Mouse (Mus musculus) neural tube, embryonic 14.5 days (tissue): ENCODE measurements around the gene Ppara. TPM values are rescaled to one million over a fixed set of nuclear protein-coding genes. Genes with fewer than 3 reads are reported as not detected.

Experiments
- ATAC-seq: fragments of 200-750 bp; cut with Nextera tagmentation; 2 replicates; pipeline ENCODE4 v1.8.0; 2017; ENCODE audit warnings: low read depth, mild to moderate bottlenecking, moderate TSS enrichment, moderate library complexity
- H3K27ac ChIP-seq: fragments of 300-500 bp; sonication (generic); 2 replicates; pipeline ENCODE4 v1.5.1; 2014; ENCODE audit warnings: low read depth, mild to moderate bottlenecking, control low read depth, low read length, moderate library complexity, mixed read lengths
- H3K27me3 ChIP-seq: fragments of 300-500 bp; sonication (generic); 2 replicates; pipeline ENCODE4 v1.6.1; 2014; ENCODE audit warnings: low read length; ENCODE audit not compliant: control insufficient read depth, insufficient read depth
- H3K36me3 ChIP-seq: fragments of 300-500 bp; sonication (generic); 2 replicates; pipeline ENCODE4 v1.6.1; 2014; ENCODE audit warnings: low read length, mixed read lengths; ENCODE audit not compliant: control insufficient read depth, insufficient read depth
- H3K4me1 ChIP-seq: fragments of 300-500 bp; sonication (generic); 2 replicates; pipeline ENCODE4 v1.6.1; 2014; ENCODE audit warnings: low read length; ENCODE audit not compliant: control insufficient read depth, insufficient read depth
- H3K4me2 ChIP-seq: fragments of 300-500 bp; sonication (generic); 2 replicates; pipeline ENCODE4 v1.6.1; 2014; ENCODE audit warnings: mild to moderate bottlenecking, low read depth, low read length, control low read depth
- H3K4me3 ChIP-seq: fragments of 300-500 bp; sonication (generic); 2 replicates; pipeline ENCODE4 v1.5.1; 2014; ENCODE audit warnings: low read depth, low read length, control low read depth, mixed read lengths
- H3K9ac ChIP-seq: fragments of 300-500 bp; sonication (generic); replicated peaks from 2 replicates; pipeline ENCODE4 v1.6.1; 2014; ENCODE audit warnings: low read depth, mild to moderate bottlenecking, control low read depth, low read length, mixed read lengths
- H3K9me3 ChIP-seq: fragments of 300-500 bp; sonication (generic); 2 replicates; pipeline ENCODE4 v1.6.1; 2016; ENCODE audit warnings: low read length; ENCODE audit not compliant: control insufficient read depth
- WGBS: fragments of 180-500 bp; shearing (Covaris S2); extraction: QIAGEN DNeasy Blood & Tissue Kit; methylation state at CpG from one replicate; pipeline ENCODE4 v1.1.7; 2014; 5-methylcytosine and 5-hydroxymethylcytosine counted together
- polyA plus RNA-seq: library from polyadenylated mRNA; unstranded; fragments of >200 nt; fragmentation: Nextera tagmentation; extraction: Ambion mirVana; gene quantifications from 2 replicates; pipeline ENCODE4 v1.2.1, GENCODE M21; 2014

The Ppara gene
- polyA plus RNA-seq, 1 experiment from 2014 or later, result 0.75 TPM

DNA sequence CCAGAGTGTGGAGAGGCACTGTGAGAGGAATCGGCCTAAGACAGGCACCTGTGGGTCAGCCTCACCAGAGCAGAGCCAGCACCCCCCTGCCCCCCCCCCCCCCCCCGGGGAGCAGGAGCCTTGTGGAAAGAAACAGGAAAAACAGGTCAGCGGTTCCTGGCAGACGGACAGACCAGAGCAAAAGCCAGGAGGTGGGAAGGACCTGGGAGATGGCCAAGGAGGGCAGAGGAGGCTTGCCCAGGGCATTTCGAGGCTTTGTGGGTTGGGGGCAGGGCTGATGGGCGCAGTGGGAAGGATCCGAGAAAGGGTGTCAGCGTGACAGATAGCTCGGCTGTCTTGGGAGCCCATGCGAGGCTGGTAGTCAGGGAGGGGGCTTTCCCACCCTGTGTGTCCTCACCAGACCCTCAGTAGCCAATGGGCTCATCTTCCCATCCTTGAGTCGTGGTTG is 31.6 kb upstream of the Ppara start:
- ATAC-seq, result peak; percentile 60; the same call in 1 of the 2 replicates
- Histone ChIP-seq H3K27ac (peak overlapping the region; percentile 62; the same call in 1 of the 2 replicates), H3K4me3 (no peak overlapping the region), H3K4me1 (peaks cover 10% of the 10 kb centered on the region; the same call in 1 of the 2 replicates), H3K36me3 (peaks cover 69% of the 10 kb centered on the region), H3K9me3 (no peaks in the 10 kb centered on the region), H3K9ac (no peak overlapping the region), H3K4me2 (no peak overlapping the region), H3K27me3 (no peaks in the 10 kb centered on the region)
- 51% methylated on average over 11 of the region's 11 CpGs for WGBS

DNA sequence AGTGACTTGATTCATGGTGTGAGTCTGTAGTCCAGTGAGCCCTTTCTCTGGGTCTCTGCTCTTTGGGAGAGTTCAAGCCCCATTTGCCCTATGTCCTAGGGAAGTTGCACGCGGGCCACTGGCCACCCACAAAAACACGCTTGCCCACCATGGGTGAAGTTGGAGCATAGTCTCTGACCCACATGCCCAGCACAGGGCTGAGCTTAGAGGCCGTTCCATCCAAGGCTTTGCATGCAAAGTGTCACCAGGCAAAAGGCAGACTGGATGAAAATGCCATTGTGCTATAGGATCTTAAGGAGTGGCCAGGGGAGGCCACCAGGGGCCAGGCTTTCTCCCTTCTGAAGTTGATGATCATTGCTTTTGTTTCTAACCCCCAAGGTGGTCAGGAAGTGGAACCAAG is 30.9 kb upstream of the Ppara start:
- Histone ChIP-seq H3K4me1 (peaks cover 10% of the 10 kb centered on the region; the same call in 1 of the 2 replicates), H3K4me3 (no peak overlapping the region), H3K27ac (peak overlapping the region; percentile 55; the same call in 1 of the 2 replicates), H3K9ac (no peak overlapping the region), H3K36me3 (peaks cover 65% of the 10 kb centered on the region), H3K9me3 (no peaks in the 10 kb centered on the region), H3K27me3 (no peaks in the 10 kb centered on the region), H3K4me2 (no peak overlapping the region)
- 92% methylated on average over 4 of the region's 4 CpGs for WGBS
- no peak for ATAC-seq

DNA sequence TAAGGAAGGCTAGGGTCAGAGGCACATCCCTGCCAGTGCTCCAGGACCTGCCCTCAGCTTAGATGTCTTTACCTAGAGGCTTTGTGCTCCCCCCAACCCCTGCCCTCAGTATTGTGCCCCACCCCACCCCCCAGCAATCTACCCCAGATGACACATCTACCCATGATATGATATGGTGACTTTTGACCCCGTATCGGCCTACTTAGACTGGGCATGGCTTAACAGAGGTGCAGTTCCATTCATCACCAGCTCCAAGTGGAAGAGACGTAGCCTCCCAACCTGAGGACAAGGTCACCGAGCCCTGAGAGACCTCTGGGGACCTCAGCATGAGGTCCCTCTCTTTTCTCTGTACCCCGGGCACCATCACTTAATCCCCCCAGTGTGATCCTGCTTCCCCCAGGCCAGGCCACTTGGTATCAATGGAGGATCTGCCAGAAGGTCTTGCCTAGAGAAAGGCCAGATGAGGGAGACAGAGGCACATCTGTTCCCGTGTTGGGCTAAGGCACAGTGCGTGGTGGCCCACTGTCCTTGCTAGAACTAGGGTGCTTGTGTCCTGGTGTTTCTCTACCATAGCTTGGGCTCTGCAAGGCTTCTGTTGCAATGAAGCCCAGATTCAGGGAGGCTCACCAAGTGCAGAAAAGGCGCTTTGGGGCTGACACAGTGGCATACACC is 30.3 kb upstream of the Ppara start:
- Histone ChIP-seq H3K9ac (no peak overlapping the region), H3K4me1 (peaks cover 9% of the 10 kb centered on the region), H3K27ac (no peak overlapping the region; the same call in 1 of the 2 replicates), H3K4me3 (no peak overlapping the region), H3K9me3 (no peaks in the 10 kb centered on the region), H3K36me3 (peaks cover 59% of the 10 kb centered on the region), H3K27me3 (no peaks in the 10 kb centered on the region), H3K4me2 (no peak overlapping the region)
- no peak for ATAC-seq
- 85% methylated on average over 8 of the region's 8 CpGs for WGBS

DNA sequence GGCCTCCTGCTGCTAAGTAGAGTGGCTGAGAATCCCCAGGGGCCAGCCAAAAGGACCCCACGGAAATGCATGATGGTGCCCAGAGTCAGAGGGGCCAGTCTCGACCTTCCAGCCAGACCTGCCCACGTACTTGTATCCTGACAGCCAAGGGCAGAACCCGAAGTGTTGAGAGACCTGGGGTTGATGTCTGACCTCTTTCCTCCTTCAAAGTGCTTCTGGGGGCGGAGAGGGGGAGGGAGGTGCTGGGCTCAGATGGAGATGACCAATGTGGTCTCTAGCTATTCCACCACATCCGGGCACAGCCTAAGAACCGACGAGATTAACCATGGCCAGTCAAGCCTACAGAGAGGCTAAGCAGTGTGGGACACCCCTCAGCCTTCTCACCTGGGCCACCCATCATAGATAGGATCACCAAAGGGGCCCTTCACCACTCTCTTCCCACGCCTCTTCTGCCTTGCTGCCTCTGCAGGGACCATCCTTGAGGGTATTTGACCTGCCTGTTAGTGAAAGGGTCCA is 29.7 kb upstream of the Ppara start:
- H3K4me3 ChIP-seq, result no peak overlapping the region
- peaks cover 10% of the 10 kb centered on the region for H3K4me1 ChIP-seq
- 85% methylated on average over 9 of the region's 9 CpGs for WGBS
- 0 out of 2 replicates have a peak overlapping the region, but pooled peaks have one; percentile 16 for H3K27ac ChIP-seq
- no peaks in the 10 kb centered on the region for H3K27me3 ChIP-seq
- peaks cover 53% of the 10 kb centered on the region for H3K36me3 ChIP-seq
- no peak for ATAC-seq
- H3K9ac ChIP-seq, result no peak overlapping the region
- H3K9me3 ChIP-seq, result no peaks in the 10 kb centered on the region
- no peak overlapping the region for H3K4me2 ChIP-seq

DNA sequence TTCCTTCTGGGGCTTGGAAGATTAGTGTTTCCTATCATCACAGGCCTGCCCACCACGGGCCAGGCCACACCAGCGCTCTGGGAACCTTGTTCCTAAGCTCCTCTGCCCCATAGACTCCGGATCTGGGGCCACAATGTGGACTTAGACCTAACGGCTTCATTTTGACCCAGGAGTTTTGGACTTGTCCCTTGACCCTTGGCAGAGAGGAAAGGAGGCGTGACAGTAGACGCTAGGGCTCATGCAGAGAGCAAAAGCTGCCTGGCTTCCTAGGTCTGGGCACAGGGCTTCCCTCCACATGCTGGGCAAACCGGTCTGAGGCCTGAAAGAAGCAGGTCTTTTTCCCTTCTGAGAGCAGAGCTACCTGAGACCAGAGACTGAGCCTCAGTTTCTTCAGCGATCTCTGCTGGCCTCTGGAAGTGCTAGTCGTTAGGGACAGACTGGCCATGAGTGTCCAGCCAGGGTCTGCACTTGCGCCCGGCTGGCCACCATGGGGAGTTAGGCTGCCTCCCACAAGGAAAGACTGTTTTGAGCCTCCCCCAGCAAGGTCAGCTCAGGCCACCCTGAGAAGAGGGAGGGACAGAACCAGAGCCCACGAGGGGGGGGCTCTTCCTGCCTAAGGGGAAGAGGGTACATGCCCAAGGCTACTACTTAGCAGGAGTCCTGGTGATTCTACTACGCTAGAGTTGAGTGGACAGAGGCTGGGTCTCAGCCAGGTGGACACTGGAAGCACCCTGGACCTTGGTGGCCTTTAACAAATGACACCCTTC is 29.0 kb upstream of the Ppara start:
- no peak for ATAC-seq
- Histone ChIP-seq H3K36me3 (peaks cover 48% of the 10 kb centered on the region), H3K9me3 (no peaks in the 10 kb centered on the region), H3K4me3 (no peak overlapping the region), H3K27ac (0 out of 2 replicates have a peak overlapping the region, but pooled peaks have one; percentile 17), H3K4me1 (peaks cover 12% of the 10 kb centered on the region), H3K9ac (no peak overlapping the region), H3K4me2 (no peak overlapping the region), H3K27me3 (no peaks in the 10 kb centered on the region)
- WGBS, result 80% methylated on average over 13 of the region's 13 CpGs

DNA sequence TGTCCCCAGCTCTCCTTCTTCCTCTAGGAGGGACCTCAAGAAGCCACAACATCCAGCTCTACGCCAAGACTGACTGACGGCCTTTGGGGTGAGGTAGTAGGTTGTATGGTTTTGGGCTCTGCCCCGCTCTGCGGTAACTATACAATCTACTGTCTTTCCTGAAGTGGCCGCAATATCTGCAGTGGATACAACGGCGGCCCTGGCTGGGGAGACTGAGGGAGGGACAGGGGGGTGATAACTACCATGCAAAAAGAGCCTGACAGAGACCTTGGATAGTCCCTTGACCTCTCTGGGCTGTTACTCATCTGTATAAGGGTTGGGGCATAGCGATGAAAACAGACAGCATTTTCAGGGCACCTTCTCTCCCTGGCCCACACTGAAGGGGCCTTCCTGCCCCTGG is 28.3 kb upstream of the Ppara start:
- ATAC-seq, result no peak
- Histone ChIP-seq H3K4me1 (peaks cover 11% of the 10 kb centered on the region), H3K27me3 (no peaks in the 10 kb centered on the region), H3K4me2 (no peak overlapping the region), H3K9ac (no peak overlapping the region), H3K4me3 (no peak overlapping the region), H3K27ac (no peak overlapping the region), H3K9me3 (no peaks in the 10 kb centered on the region), H3K36me3 (peaks cover 46% of the 10 kb centered on the region)
- 94% methylated on average over 8 of the region's 8 CpGs for WGBS

DNA sequence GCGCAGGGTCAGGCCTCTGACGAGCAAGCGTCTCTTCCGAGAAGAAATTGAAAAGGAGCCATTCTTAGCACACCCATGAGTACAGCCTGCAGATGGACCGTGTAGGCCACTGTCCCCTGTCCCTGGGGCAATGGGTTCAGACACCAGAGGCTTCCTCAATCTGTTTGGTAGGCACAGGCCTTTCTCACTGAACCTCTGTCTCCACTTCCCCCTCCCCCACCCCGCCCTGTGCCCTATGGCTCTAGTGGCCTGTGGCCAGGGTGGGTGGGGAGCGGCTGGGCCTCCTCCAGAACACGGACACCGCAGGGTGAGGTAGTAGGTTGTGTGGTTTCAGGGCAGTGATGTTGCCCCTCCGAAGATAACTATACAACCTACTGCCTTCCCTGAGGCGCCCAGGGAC is 27.8 kb upstream of the Ppara start:
- Histone ChIP-seq H3K9ac (no peak overlapping the region), H3K9me3 (no peaks in the 10 kb centered on the region), H3K27ac (no peak overlapping the region), H3K36me3 (peaks cover 41% of the 10 kb centered on the region), H3K27me3 (no peaks in the 10 kb centered on the region), H3K4me3 (no peak overlapping the region), H3K4me1 (peaks cover 11% of the 10 kb centered on the region), H3K4me2 (no peak overlapping the region)
- 85% methylated on average over 11 of the region's 11 CpGs for WGBS
- no peak for ATAC-seq

DNA sequence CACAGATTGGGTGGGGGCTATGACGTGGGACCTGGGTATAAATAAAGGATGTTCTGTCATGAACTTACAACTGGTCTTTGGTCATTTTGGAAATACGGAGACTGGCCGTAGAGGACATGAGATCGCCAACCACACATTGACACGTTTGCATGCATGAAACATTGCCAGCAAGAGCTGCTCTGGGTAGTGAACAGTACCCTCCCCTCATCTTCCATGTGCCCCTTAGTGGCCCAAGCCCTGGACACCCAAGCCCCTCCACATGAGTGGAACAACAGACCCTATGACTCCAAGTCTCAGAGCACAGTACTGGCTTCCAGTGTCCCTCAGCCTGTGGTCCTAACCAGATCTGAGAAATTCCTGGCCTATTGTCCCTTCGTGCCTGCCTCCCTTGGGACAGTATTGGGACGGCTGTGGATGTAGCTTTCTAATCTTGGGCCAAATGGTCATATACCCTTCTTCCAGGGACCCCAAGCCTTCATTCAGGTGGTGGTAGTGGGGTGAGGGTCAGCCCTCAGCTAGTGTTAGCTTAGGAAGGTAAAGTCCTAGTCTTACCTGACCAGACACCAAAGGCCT is 27.2 kb upstream of the Ppara start:
- Histone ChIP-seq H3K9ac (no peak overlapping the region), H3K27me3 (no peaks in the 10 kb centered on the region), H3K4me1 (peaks cover 11% of the 10 kb centered on the region), H3K4me2 (no peak overlapping the region), H3K9me3 (no peaks in the 10 kb centered on the region), H3K27ac (no peak overlapping the region), H3K36me3 (peaks cover 41% of the 10 kb centered on the region), H3K4me3 (no peak overlapping the region)
- no peak for ATAC-seq
- WGBS, result 88% methylated on average over 7 of the region's 7 CpGs
